Mouse (Mus musculus) heart, postnatal 0 days (tissue): ENCODE results near the gene Slc38a7.

Source experiments
- CTCF ChIP-seq: IDR thresholded peaks from 2 replicates; pipeline ENCODE4 v1.5.1; 2016; ENCODE audit warnings: antibody characterized with exemption, control low read depth, low read depth
- EP300 ChIP-seq: IDR thresholded peaks from 2 replicates; pipeline ENCODE4 v1.6.1; 2016; ENCODE audit warnings: antibody characterized with exemption, low read depth

DNA sequence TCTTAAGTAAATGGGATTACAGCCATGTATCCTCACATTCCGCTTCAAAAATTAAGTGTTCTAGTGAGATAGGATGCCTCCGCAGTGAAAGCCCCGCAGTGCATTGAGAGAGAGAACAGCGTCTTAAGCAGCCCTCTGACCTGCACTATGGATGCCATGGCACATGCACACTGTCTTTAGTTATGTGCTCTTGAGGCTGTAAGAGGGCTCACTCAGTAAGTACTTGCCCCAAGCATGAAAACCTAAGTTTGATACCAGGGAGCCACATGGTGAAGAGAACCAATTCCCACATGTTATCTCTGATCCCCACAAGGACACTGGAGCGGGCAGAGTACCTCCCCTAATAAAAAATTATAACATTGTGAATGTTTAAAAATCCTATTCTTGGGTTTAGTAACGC lies 54.2 kb downstream of the Slc38a7 start:
- TF ChIP-seq EP300 (no peak), CTCF (no peak)
